Mouse (Mus musculus): ENCODE data around the gene Lrp2. TPM values are rescaled to one million over a fixed set of nuclear protein-coding genes. Genes with fewer than 3 reads are reported as not detected.

Gene Lrp2
- total RNA-seq, 2 experiments from 2014 or later = not detected

- ATAC-seq (replicated peaks; ENCODE audit: low FRiP score, poor library complexity, severe bottlenecking) = no peak
Measured at GRCm38 (mm10) chr2:69531528-69532055, 54.3 kb downstream of the Lrp2 start.

GRCm38 (mm10) chr2:69530691-69531527 is 55.0 kb downstream of the Lrp2 start:
- ATAC-seq (replicated peaks; ENCODE audit: low FRiP score, poor library complexity, severe bottlenecking) = no peak

- no peak for ATAC-seq (replicated peaks; ENCODE audit: low FRiP score, poor library complexity, severe bottlenecking)
Measured at GRCm38 (mm10) chr2:69530126-69530525, 55.7 kb downstream of the Lrp2 start.

- no peak for ATAC-seq (replicated peaks; ENCODE audit: low FRiP score, poor library complexity, severe bottlenecking)
Measured at GRCm38 (mm10) chr2:69520273-69520672, 65.6 kb downstream of the Lrp2 start.

GRCm38 (mm10) chr2:69518307-69518706 is 67.6 kb downstream of the Lrp2 start:
- no peak for ATAC-seq (replicated peaks; ENCODE audit: low FRiP score, poor library complexity, severe bottlenecking)

GRCm38 (mm10) chr2:69511766-69512165 is 74.1 kb downstream of the Lrp2 start:
- no peak for ATAC-seq (replicated peaks; ENCODE audit: low FRiP score, poor library complexity, severe bottlenecking)

- no peak for ATAC-seq (replicated peaks; ENCODE audit: low FRiP score, poor library complexity, severe bottlenecking)
Measured at GRCm38 (mm10) chr2:69500357-69500756, 85.5 kb downstream of the Lrp2 start.

GRCm38 (mm10) chr2:69493130-69493529 is 92.7 kb downstream of the Lrp2 start:
- no peak for ATAC-seq (replicated peaks; ENCODE audit: low FRiP score, poor library complexity, severe bottlenecking)

GRCm38 (mm10) chr2:69480965-69481364 is 104.9 kb downstream of the Lrp2 start:
- ATAC-seq (replicated peaks; ENCODE audit: low FRiP score, poor library complexity, severe bottlenecking) = no peak

- no peak for ATAC-seq (replicated peaks; ENCODE audit: low FRiP score, poor library complexity, severe bottlenecking)
Measured at GRCm38 (mm10) chr2:69479859-69480258, 106.0 kb downstream of the Lrp2 start.

- no peak for ATAC-seq (replicated peaks; ENCODE audit: low FRiP score, poor library complexity, severe bottlenecking)
Measured at GRCm38 (mm10) chr2:69476901-69477300, 109.0 kb downstream of the Lrp2 start.

GRCm38 (mm10) chr2:69475177-69475576 is 110.7 kb downstream of the Lrp2 start:
- no peak for ATAC-seq (replicated peaks; ENCODE audit: low FRiP score, poor library complexity, severe bottlenecking)

- ATAC-seq (replicated peaks; ENCODE audit: low FRiP score, poor library complexity, severe bottlenecking) = no peak
Measured at GRCm38 (mm10) chr2:69471837-69472236, 114.0 kb downstream of the Lrp2 start.

- ATAC-seq (replicated peaks; ENCODE audit: low FRiP score, poor library complexity, severe bottlenecking) = no peak
Measured at GRCm38 (mm10) chr2:69463609-69464008, 122.3 kb downstream of the Lrp2 start.

- ATAC-seq (replicated peaks; ENCODE audit: low FRiP score, poor library complexity, severe bottlenecking) = no peak
Measured at GRCm38 (mm10) chr2:69459481-69459880, 126.4 kb downstream of the Lrp2 start.

GRCm38 (mm10) chr2:69451128-69451527 is 134.7 kb downstream of the Lrp2 start:
- no peak for ATAC-seq (replicated peaks; ENCODE audit: low FRiP score, poor library complexity, severe bottlenecking)

- ATAC-seq (replicated peaks; ENCODE audit: low FRiP score, poor library complexity, severe bottlenecking) = no peak
Measured at GRCm38 (mm10) chr2:69448581-69448980, 137.3 kb downstream of the Lrp2 start.

- no peak for ATAC-seq (replicated peaks; ENCODE audit: low FRiP score, poor library complexity, severe bottlenecking)
Measured at GRCm38 (mm10) chr2:69445896-69446472, 139.9 kb downstream of the Lrp2 start.

- no peak for ATAC-seq (replicated peaks; ENCODE audit: low FRiP score, poor library complexity, severe bottlenecking)
Measured at GRCm38 (mm10) chr2:69441656-69442055, 144.2 kb downstream of the Lrp2 start.

- ATAC-seq (replicated peaks; ENCODE audit: low FRiP score, poor library complexity, severe bottlenecking) = no peak
Measured at GRCm38 (mm10) chr2:69428116-69428515, 157.7 kb downstream of the Lrp2 start.

- ATAC-seq (replicated peaks; ENCODE audit: low FRiP score, poor library complexity, severe bottlenecking) = no peak
Measured at GRCm38 (mm10) chr2:69427141-69427540, 158.7 kb downstream of the Lrp2 start.

Data from erythroblast, adult 5-6 weeks (primary cell).